Mouse (Mus musculus): ENCODE data around the gene A830018L16Rik. TPM values are rescaled to one million over a fixed set of nuclear protein-coding genes. Genes with fewer than 3 reads are reported as not detected.

Gene A830018L16Rik
- polyA plus RNA-seq, 1 experiment from 2014 or later, result 30.7 TPM

DNA sequence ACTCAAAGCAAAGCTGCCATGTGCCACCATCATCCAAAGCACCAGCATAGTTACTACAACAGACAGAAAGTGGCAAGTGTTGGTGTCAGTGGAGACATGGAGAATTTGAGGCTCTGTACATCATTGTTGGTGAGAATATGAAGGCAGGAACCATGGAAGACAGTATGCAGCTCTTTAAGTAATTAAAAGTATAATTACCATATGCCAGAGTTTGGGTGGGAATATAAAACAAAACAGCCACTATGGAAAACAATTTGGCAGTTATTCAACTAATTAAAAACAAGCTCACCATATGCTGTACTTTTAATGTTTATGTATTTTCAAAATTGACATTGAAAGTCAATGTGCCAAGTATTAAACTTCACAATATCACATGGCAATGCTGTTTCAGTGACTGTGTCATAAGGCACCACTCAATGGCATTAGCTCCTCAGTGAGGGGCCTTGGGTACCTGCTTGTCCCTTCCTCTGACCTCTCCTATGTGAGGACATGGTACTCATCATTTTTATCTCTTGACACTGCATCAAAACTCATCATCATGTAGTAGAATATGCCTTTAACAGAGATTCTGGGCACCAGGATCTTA is 153.5 kb downstream of the A830018L16Rik start:
- H3K9me3 ChIP-seq (ENCODE audit: control insufficient read depth, low read depth, low read length), result no peaks in the 10 kb centered on the region
- H3K4me1 ChIP-seq (ENCODE audit: control insufficient read depth, insufficient read depth, low read length), result no peaks in the 10 kb centered on the region
- no peaks in the 10 kb centered on the region for H3K36me3 ChIP-seq (ENCODE audit: control insufficient read depth, insufficient read depth, low read length)
- H3K4me2 ChIP-seq (replicated peaks; ENCODE audit: low read depth, low read length), result no peak overlapping the region
- no peak overlapping the region for H3K27ac ChIP-seq (ENCODE audit: low read length)
- no peaks in the 10 kb centered on the region for H3K27me3 ChIP-seq (ENCODE audit: control insufficient read depth, insufficient read depth, low read length)
- H3K4me3 ChIP-seq (ENCODE audit: low read depth, low read length), result no peak overlapping the region
- ATAC-seq (ENCODE audit: insufficient number of reproducible peaks, insufficient read depth, low FRiP score, low read depth), result no peak
- H3K9ac ChIP-seq (replicated peaks; ENCODE audit: low read depth, low read length), result no peak overlapping the region

DNA sequence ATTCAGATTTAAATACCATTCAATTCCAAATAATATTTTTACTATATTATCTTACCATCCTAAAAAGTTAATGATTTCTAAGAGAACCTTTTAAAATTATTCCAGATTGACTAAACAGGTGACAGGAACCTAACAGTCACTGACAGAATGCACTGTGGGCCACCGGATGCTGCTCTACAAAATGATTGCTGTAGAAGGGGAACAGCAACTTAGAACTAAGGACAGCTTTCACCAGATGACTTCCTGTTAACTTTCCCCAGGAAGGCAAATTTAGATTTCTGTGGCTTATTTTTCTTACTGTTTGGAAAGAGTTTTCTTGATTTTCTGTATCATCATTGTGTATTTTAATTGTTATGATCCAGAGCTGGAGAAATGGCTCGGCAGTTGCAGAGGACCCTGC is 156.4 kb downstream of the A830018L16Rik start:
- Histone ChIP-seq H3K27me3 (ENCODE audit: control insufficient read depth, insufficient read depth, low read length) (no peaks in the 10 kb centered on the region), H3K27ac (ENCODE audit: low read length) (no peak overlapping the region), H3K4me2 (replicated peaks; ENCODE audit: low read depth, low read length) (no peak overlapping the region), H3K9ac (replicated peaks; ENCODE audit: low read depth, low read length) (no peak overlapping the region), H3K36me3 (ENCODE audit: control insufficient read depth, insufficient read depth, low read length) (no peaks in the 10 kb centered on the region), H3K4me3 (ENCODE audit: low read depth, low read length) (no peak overlapping the region), H3K4me1 (ENCODE audit: control insufficient read depth, insufficient read depth, low read length) (no peaks in the 10 kb centered on the region), H3K9me3 (ENCODE audit: control insufficient read depth, low read depth, low read length) (no peaks in the 10 kb centered on the region)
- WGBS, result 87% methylated on average over 2 of the region's 2 CpGs
- ATAC-seq (ENCODE audit: insufficient number of reproducible peaks, insufficient read depth, low FRiP score, low read depth), result no peak

DNA sequence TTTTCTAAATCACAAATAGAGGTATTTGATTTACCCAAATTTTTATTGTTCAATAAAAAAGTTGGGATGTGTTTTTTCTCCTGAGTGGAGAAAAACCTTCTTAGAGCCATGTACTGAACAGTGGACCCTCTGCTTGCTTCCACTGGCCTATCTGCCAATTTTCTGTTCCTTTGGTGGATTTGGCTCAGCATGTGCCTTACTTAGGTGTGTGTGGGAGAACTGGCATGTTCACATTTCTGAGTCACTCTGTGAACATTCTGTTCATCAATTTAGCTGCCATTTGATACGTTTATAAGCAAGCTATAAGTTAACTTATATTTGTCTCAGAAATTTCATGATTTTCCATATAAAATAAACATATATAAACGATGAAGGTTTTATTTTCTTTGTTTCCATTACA is 159.6 kb downstream of the A830018L16Rik start:
- 67% methylated on average over 2 of the region's 2 CpGs for WGBS
- H3K4me1 ChIP-seq (ENCODE audit: control insufficient read depth, insufficient read depth, low read length), result no peaks in the 10 kb centered on the region
- H3K36me3 ChIP-seq (ENCODE audit: control insufficient read depth, insufficient read depth, low read length), result no peaks in the 10 kb centered on the region
- H3K4me3 ChIP-seq (ENCODE audit: low read depth, low read length), result no peak overlapping the region
- H3K4me2 ChIP-seq (replicated peaks; ENCODE audit: low read depth, low read length), result no peak overlapping the region
- H3K27ac ChIP-seq (ENCODE audit: low read length), result no peak overlapping the region
- ATAC-seq (ENCODE audit: insufficient number of reproducible peaks, insufficient read depth, low FRiP score, low read depth), result no peak
- no peak overlapping the region for H3K9ac ChIP-seq (replicated peaks; ENCODE audit: low read depth, low read length)
- H3K9me3 ChIP-seq (ENCODE audit: control insufficient read depth, low read depth, low read length), result no peaks in the 10 kb centered on the region
- H3K27me3 ChIP-seq (ENCODE audit: control insufficient read depth, insufficient read depth, low read length), result no peaks in the 10 kb centered on the region

DNA sequence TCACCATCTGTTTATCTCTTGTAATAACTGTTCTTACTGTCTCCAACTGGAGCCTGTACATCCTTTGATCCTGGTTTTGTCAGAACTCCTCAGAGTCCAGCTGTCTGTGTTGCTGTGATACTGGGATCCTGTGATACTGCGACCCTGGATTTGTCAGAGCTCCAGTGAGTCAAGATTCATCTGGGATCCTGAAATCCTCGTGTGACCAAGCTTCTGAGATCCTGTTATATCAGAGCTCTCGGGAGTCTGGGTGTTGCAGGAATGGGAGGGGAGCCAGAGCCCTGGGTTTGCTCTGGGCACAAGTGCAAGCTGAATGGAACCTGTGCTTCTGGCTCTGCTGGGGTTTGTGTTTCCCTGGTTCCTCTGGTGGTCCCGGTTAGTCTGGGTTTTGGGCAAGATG is 166.1 kb downstream of the A830018L16Rik start:
- H3K27ac ChIP-seq (ENCODE audit: low read length), result no peak overlapping the region

DNA sequence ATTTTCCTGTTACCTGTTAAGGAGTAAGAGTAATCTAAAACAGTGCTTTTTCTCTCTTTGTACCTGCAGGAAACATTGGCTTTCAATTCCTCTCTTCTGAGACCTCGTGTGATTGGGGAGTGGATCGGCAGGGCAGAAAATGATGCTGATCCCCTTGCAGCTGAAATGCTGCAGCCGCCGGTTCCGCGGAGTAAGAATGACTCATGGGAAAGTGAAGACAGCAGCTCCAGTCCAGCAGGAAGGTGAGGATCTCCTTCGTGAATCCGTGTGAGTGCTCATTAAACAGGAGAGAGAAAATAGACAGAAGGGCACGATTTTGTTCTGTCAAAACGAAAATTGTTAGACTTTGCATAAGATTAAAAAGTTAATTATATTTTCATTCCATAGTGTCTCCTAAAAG is 174.4 kb downstream of the A830018L16Rik start:
- Histone ChIP-seq H3K4me2 (replicated peaks; ENCODE audit: low read depth, low read length) (no peak overlapping the region), H3K9ac (replicated peaks; ENCODE audit: low read depth, low read length) (no peak overlapping the region), H3K27me3 (ENCODE audit: control insufficient read depth, insufficient read depth, low read length) (no peaks in the 10 kb centered on the region), H3K36me3 (ENCODE audit: control insufficient read depth, insufficient read depth, low read length) (no peaks in the 10 kb centered on the region), H3K4me1 (ENCODE audit: control insufficient read depth, insufficient read depth, low read length) (no peaks in the 10 kb centered on the region), H3K9me3 (ENCODE audit: control insufficient read depth, low read depth, low read length) (no peaks in the 10 kb centered on the region), H3K4me3 (ENCODE audit: low read depth, low read length) (no peak overlapping the region), H3K27ac (ENCODE audit: low read length) (no peak overlapping the region)
- ATAC-seq (ENCODE audit: insufficient number of reproducible peaks, insufficient read depth, low FRiP score, low read depth), result no peak
- WGBS, result 74% methylated on average over 10 of the region's 10 CpGs

More for the DNA sequence above, 166.1 kb downstream of the A830018L16Rik start:
- Histone ChIP-seq H3K9ac (replicated peaks; ENCODE audit: low read depth, low read length) (no peak overlapping the region), H3K4me3 (ENCODE audit: low read depth, low read length) (no peak overlapping the region), H3K27me3 (ENCODE audit: control insufficient read depth, insufficient read depth, low read length) (no peaks in the 10 kb centered on the region), H3K4me1 (ENCODE audit: control insufficient read depth, insufficient read depth, low read length) (no peaks in the 10 kb centered on the region), H3K36me3 (ENCODE audit: control insufficient read depth, insufficient read depth, low read length) (no peaks in the 10 kb centered on the region), H3K9me3 (ENCODE audit: control insufficient read depth, low read depth, low read length) (no peaks in the 10 kb centered on the region), H3K4me2 (replicated peaks; ENCODE audit: low read depth, low read length) (no peak overlapping the region)
- ATAC-seq (ENCODE audit: insufficient number of reproducible peaks, insufficient read depth, low FRiP score, low read depth), result no peak
- 63% methylated on average over 4 of the region's 4 CpGs for WGBS

DNA sequence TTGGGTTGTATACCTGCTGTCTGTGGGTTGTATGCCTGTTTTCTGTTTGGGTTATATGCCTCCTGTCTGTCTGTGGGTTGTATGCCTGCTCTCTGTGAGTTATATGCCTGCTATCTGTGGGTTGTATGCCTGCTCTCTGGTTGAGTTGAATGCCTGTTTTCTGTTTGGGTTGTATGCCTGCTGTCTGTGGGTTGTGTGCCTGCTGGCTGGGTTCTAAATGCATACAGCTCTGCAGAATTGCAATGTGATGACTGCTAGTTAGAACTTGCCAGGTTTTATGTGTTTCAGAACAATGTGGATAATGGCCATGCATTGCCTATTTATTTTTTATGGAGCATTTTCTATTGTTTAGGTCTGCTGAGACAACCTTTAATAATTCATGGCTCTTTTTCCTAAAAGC is 236.2 kb downstream of the A830018L16Rik start:
- ATAC-seq (ENCODE audit: insufficient number of reproducible peaks, insufficient read depth, low FRiP score, low read depth), result no peak
- H3K36me3 ChIP-seq (ENCODE audit: control insufficient read depth, insufficient read depth, low read length), result no peaks in the 10 kb centered on the region
- H3K4me3 ChIP-seq (ENCODE audit: low read depth, low read length), result no peak overlapping the region
- no peaks in the 10 kb centered on the region for H3K27me3 ChIP-seq (ENCODE audit: control insufficient read depth, insufficient read depth, low read length)
- no peaks in the 10 kb centered on the region for H3K4me1 ChIP-seq (ENCODE audit: control insufficient read depth, insufficient read depth, low read length)
- no peak overlapping the region for H3K27ac ChIP-seq (ENCODE audit: low read length)
- H3K9me3 ChIP-seq (ENCODE audit: control insufficient read depth, low read depth, low read length), result no peaks in the 10 kb centered on the region
- no peak overlapping the region for H3K4me2 ChIP-seq (replicated peaks; ENCODE audit: low read depth, low read length)
- no peak overlapping the region for H3K9ac ChIP-seq (replicated peaks; ENCODE audit: low read depth, low read length)

DNA sequence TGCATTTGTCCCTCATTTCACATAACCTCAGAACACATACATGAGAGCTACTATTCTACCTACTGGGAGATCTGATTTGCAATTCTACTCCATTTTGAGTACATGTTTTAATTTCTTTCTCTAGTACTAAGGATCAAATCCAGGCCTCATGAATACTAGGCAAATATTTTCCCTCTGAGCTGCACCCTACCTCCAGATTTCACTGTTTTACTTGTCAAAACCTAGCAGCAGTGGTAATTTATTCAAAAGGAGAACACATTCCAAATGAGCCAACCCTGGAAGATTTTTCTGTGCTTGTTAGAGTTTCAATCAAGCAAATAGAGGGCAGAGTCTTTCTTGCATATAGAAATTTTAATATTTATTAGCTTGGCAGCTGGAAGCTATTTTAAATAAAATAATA is 238.9 kb downstream of the A830018L16Rik start:
- Histone ChIP-seq H3K27me3 (ENCODE audit: control insufficient read depth, insufficient read depth, low read length) (no peaks in the 10 kb centered on the region), H3K9ac (replicated peaks; ENCODE audit: low read depth, low read length) (no peak overlapping the region), H3K4me1 (ENCODE audit: control insufficient read depth, insufficient read depth, low read length) (no peaks in the 10 kb centered on the region), H3K36me3 (ENCODE audit: control insufficient read depth, insufficient read depth, low read length) (no peaks in the 10 kb centered on the region), H3K4me3 (ENCODE audit: low read depth, low read length) (no peak overlapping the region), H3K9me3 (ENCODE audit: control insufficient read depth, low read depth, low read length) (no peaks in the 10 kb centered on the region), H3K27ac (ENCODE audit: low read length) (peak overlapping the region; percentile 66; the same call in 1 of the 2 replicates), H3K4me2 (replicated peaks; ENCODE audit: low read depth, low read length) (no peak overlapping the region)
- ATAC-seq (ENCODE audit: insufficient number of reproducible peaks, insufficient read depth, low FRiP score, low read depth), result no peak

DNA sequence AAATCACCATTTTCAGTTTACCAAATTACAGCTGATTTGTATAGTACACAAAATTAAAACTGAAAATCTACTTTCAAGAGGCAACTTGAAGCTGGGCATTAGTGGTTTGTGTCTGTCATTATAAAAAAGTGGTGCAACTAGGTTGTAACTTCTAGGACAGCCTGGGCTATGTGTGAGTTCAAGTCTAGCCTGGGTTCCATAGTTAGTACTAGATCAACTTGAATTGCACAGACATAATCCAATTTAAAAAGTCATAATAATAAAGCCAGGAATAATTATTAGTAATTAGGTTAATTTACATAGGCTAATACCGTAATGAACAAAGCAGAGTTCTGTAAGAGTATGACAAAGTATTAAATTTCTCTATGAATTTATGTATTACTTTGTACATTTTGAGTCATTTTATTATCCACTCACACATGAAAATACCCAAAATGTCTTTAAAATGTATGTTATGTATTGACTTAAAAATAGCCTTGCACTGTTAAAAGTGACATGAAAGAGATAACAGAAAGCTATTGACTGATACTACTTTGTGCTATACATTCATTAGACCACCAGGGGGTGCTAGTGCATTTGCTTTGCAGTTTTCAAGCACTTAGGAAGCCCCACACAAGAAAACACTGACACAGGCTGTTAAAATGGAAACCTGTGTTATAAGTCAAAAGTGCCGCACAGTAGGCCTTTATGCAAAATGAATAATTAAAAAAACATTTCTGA is 243.6 kb downstream of the A830018L16Rik start:
- H3K27me3 ChIP-seq (ENCODE audit: control insufficient read depth, insufficient read depth, low read length), result no peaks in the 10 kb centered on the region
- no peak for ATAC-seq (ENCODE audit: insufficient number of reproducible peaks, insufficient read depth, low FRiP score, low read depth)
- no peak overlapping the region for H3K27ac ChIP-seq (ENCODE audit: low read length)
- no peak overlapping the region for H3K4me3 ChIP-seq (ENCODE audit: low read depth, low read length)
- H3K4me2 ChIP-seq (replicated peaks; ENCODE audit: low read depth, low read length), result no peak overlapping the region
- H3K4me1 ChIP-seq (ENCODE audit: control insufficient read depth, insufficient read depth, low read length), result no peaks in the 10 kb centered on the region
- H3K9me3 ChIP-seq (ENCODE audit: control insufficient read depth, low read depth, low read length), result no peaks in the 10 kb centered on the region
- WGBS, result 55% methylated on average over 2 of the region's 2 CpGs
- no peak overlapping the region for H3K9ac ChIP-seq (replicated peaks; ENCODE audit: low read depth, low read length)
- no peaks in the 10 kb centered on the region for H3K36me3 ChIP-seq (ENCODE audit: control insufficient read depth, insufficient read depth, low read length)

Data from stomach, embryonic 14.5 days (tissue).